Mouse (Mus musculus) CD4-positive, CD25-positive, alpha-beta regulatory T cell, adult 4 months (primary cell): ENCODE data around the gene Sh3tc1. TPM values are rescaled to one million over a fixed set of nuclear protein-coding genes. Genes with fewer than 3 reads are reported as not detected.

Source experiments
- ATAC-seq: one replicate; pipeline ENCODE4 v1.8.0; 2017
- polyA plus RNA-seq, 2 experiments: library from polyadenylated mRNA; unstranded; fragments of 100-300 nt; shearing (Covaris generic); gene quantifications; one replicate each; pipeline ENCODE4 v1.2.1; 2017

The Sh3tc1 gene
- polyA plus RNA-seq, 2 experiments from 2014 or later, result 2.6 to 4.4 TPM

- ATAC-seq, result no peak
Observed at GRCm38 (mm10) chr5:35679256-35680155, 60.3 kb downstream of the Sh3tc1 start, which contains the start of gene Htra3. Gene Htra3, minus strand, starts transcription at chr5:35679782.

GRCm38 (mm10) chr5:35676964-35677363 lies 62.8 kb downstream of the Sh3tc1 start:
- ATAC-seq, result no peak

GRCm38 (mm10) chr5:35674081-35674555 lies 65.7 kb downstream of the Sh3tc1 start:
- no peak for ATAC-seq

- ATAC-seq, result no peak
Observed at GRCm38 (mm10) chr5:35673086-35673485, 66.7 kb downstream of the Sh3tc1 start.

GRCm38 (mm10) chr5:35672581-35672980 lies 67.2 kb downstream of the Sh3tc1 start:
- no peak for ATAC-seq

- no peak for ATAC-seq
Observed at GRCm38 (mm10) chr5:35671474-35671891, 68.3 kb downstream of the Sh3tc1 start.

- ATAC-seq, result no peak
Observed at GRCm38 (mm10) chr5:35670412-35670801, 69.4 kb downstream of the Sh3tc1 start.

- no peak for ATAC-seq
Observed at GRCm38 (mm10) chr5:35669747-35670411, 69.9 kb downstream of the Sh3tc1 start.

GRCm38 (mm10) chr5:35666152-35666551 lies 73.6 kb downstream of the Sh3tc1 start:
- no peak for ATAC-seq

- no peak for ATAC-seq
Observed at GRCm38 (mm10) chr5:35662021-35662545, 77.7 kb downstream of the Sh3tc1 start.

GRCm38 (mm10) chr5:35661210-35661609 lies 78.6 kb downstream of the Sh3tc1 start:
- ATAC-seq, result no peak

- no peak for ATAC-seq
Observed at GRCm38 (mm10) chr5:35659503-35659902, 80.3 kb downstream of the Sh3tc1 start.

GRCm38 (mm10) chr5:35655753-35656485 lies 83.9 kb downstream of the Sh3tc1 start:
- ATAC-seq, result no peak

- no peak for ATAC-seq
Observed at GRCm38 (mm10) chr5:35653743-35654395, 85.9 kb downstream of the Sh3tc1 start.

GRCm38 (mm10) chr5:35652872-35653271 lies 86.9 kb downstream of the Sh3tc1 start:
- ATAC-seq, result no peak

GRCm38 (mm10) chr5:35652319-35652718 lies 87.5 kb downstream of the Sh3tc1 start:
- ATAC-seq, result no peak

- ATAC-seq, result no peak
Observed at GRCm38 (mm10) chr5:35648230-35648629, 91.6 kb downstream of the Sh3tc1 start.

GRCm38 (mm10) chr5:35647562-35647961 lies 92.2 kb downstream of the Sh3tc1 start:
- ATAC-seq, result no peak
